Mouse (Mus musculus): ENCODE measurements around the gene 1700001L19Rik.
A peak's percentile ranks its signal among the peaks of the same experiment; 100 is the strongest.
"Not testable (repeated sequence)": the region's sequence is repeated elsewhere in the genome, so short reads cannot be mapped to it uniquely, and the experiment has no call there.

1700001L19Rik gene

DNA sequence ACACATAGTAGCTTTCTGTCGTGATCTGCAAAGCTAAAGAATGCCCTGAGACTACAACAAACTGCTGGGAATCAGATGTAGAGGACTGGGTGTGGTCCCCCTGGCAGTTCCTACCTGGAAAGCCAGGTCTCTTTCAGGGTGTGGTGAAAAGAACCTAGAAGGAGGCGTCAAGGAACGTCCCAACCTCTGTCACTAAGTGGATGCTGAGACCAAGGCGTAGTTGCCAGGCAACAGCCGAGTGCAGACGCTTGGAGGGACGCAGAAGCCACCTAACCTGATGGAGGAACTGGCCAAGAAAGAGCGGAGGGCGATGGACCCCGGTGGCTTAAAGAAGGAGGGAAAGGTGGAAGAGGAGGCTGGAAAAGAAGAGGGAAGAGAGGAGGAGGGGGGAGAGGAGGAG is at the start of gene 1700001L19Rik:
1700001L19Rik (plus strand) TSS at position 223 of the 400 bp plus-strand sequence.
- no peak for DNase-seq (ENCODE audit: low spot score)

DNA sequence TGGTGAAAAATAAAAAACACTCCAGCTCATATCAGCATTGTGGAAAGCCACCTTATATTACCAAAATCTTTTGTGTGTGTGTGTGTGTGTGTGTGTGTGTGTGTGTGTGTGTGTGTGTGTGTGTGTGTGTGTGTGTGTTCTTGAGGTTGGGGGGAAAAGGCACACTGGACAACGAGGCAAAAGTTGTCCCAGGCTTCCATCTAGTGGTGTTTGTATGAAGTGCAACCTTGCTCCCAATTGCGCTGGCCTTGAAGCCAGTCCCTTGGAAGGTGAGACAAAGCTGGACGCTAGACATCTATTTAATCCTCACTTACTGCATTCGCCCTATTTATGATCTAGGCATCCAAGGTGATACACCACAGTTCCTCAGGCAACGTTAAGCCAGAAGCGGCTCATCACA is 43.8 kb upstream of the 1700001L19Rik start:
- not testable (repeated sequence) for DNase-seq (ENCODE audit: low spot score)

DNA sequence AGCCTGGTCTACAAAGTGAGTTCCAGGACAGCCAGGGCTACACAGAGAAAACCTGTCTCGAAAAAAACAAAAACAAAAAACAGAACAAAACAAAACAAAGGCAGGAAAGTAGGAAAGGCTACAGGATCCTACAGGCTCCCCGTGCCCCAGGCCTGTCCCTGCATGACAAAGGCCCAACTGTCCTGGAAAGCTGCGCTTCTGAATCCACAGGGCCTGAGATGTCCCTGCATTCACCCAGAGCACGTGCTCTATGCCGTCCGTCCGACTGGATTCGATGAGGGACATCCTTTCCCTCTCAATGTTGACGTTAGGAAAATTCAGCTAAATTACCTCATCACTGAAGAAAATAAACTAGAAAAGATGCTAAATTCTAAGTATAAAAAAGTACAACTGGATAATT is 29.1 kb upstream of the 1700001L19Rik start:
- no peak for DNase-seq (ENCODE audit: low spot score)

DNA sequence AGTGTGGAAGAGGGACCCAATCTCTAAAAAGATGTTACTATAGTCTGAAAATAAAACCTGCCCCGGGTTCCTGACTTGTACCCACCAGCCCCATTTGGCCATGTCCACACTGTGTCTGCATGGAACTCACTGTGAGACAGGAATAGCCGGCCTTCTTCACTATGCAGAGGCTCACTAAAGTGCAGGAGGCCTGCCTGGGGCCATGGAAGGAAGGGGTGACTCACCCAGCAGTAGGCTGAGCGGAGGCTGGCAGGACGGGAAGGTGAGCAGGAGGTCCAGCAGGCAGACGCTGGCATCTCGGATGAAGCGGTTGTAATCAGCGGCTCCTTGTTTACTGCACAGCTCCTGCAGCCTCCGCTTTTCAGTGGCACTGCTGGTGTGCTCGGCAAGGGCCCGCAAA is 28.7 kb upstream of the 1700001L19Rik start:
- no peak for DNase-seq (ENCODE audit: low spot score)

DNA sequence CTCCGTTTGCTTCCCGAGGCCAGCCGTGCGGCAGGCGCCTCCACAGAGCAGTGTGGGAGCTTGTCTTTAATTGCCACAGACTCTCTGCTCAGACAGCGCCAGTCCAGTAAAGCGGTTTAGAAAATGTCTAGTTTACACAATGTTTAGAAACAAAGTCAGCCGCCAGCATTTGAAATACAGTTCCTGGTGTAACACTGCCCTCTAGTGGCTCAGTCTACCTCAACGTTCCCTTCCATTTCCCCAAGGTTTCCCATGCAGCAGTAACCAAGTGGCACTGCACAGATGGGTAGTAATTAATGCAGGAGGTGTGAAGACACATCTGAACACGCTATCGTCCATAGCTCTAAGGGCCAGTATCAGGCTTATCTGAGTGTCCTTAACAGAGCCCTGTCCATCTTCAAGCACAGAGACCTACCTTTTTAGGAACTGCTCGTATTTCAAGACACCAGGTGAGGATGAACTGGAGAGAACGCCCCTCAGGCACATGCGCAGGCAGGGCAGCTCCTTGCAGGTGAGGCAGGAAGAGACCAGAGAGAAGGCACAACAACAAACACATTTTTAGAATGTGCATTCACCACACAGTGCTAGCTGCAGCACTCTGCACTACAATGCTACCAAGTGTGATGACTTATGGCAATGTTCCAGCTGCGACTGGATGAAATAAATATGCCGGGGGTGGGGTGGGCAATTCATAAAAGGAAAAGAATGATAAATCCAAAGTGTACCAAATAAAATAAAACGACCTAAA is 27.5 kb upstream of the 1700001L19Rik start:
- DNase-seq (ENCODE audit: low spot score), result peak; percentile 74

DNA sequence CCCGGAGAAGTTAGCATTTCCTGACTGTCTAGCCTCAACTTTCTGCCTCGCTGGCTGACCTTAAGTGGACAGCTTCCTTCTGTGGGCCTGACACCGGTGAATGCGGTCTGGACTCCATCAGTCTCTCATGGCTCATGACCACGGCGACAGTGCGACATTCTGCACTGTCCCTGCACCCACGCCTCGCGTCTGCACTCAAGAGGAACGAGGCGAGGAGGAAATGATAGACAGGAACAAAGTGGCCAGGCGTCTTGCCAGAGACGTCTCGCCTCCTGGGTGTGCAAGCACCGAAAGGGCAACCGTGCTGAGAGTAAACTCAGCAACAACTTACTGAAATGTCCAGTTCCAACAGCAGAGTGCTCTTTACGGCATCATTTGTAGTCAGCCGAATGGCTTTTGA is 25.0 kb upstream of the 1700001L19Rik start:
- DNase-seq (ENCODE audit: low spot score), result no peak

DNA sequence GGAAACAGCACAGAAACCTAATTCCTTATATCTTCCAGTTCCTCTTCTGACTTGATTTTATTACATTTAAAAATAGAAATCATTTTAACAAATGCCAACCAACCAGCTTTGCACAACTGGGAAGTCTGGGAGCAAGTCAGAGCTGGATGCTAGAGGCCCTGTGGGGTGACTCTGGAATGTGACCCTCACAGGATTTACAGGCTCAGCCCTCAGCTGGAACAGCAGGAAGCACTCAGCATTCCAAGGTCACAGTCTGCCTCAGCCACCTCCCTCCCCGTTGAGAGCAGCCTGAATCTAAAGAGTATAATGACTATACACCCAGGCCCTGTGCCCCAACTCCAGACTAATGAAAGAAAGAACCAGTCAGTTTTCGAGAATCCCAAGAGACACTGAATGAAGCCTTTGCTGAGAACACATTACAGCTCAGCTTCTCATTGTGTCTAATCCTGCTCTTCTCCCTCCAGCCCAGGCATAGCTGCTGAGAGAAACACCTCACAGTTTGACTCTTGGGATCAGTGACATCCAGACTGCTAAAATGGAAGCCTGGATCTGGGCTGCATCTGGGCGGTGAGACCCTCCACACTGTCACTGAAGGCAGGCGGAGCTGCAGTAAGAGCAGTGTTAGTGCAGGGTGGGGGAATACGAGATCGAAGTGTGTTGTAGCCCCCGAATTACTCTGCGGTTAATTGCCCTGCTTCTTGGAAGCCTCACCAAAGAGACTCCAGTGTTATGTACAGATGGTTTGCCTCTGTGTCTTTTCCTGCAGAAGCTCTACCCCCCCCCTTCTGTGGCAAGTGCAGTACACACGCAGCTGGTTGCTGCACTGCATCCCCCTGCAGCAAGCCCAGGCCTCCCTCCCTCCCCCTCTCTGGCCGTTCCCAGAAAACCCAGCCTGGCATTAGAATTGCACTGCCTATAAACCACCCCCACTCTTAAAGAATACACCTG is 24.0 kb upstream of the 1700001L19Rik start:
- DNase-seq (ENCODE audit: low spot score), result peak; percentile 56

DNA sequence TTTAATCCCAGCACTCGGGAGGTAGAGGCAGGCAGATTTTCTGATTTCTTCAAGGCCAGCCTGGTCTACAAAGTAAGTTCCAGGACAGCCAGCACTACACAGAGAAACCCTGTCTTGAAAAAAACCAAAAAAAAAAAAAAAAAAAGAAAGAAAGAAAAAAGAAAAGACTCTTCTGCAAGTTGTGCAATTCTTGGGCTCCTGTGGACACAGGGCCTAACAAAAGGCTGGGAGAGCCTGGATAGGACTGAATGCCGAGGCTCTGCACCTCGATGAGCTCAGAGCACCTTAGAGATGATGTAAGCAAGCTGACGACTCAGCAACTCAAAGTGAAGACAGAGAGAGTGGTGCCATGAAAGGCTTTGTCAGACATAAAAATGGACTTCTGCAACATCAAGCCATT is 22.8 kb upstream of the 1700001L19Rik start:
- DNase-seq (ENCODE audit: low spot score), result no peak

DNA sequence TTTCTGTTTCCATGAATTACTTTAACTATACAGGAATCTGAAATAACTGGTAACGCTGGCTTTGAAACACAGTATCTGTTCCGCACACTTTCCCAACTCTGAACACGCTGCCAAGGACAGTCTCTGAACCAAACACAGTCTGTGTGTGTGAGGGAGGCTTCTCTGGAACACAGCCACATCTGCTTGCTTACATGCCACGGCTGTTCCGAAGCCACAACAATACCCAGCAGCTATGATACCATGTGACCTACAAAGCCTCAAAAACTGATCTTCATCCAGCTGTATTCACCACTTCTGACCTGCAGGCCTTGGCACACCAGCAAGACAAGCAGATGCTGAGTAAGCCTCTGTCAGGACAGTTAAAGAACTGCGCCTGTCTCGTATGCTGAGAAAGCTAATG is 19.3 kb upstream of the 1700001L19Rik start:
- DNase-seq (ENCODE audit: low spot score), result peak; percentile 82

DNA sequence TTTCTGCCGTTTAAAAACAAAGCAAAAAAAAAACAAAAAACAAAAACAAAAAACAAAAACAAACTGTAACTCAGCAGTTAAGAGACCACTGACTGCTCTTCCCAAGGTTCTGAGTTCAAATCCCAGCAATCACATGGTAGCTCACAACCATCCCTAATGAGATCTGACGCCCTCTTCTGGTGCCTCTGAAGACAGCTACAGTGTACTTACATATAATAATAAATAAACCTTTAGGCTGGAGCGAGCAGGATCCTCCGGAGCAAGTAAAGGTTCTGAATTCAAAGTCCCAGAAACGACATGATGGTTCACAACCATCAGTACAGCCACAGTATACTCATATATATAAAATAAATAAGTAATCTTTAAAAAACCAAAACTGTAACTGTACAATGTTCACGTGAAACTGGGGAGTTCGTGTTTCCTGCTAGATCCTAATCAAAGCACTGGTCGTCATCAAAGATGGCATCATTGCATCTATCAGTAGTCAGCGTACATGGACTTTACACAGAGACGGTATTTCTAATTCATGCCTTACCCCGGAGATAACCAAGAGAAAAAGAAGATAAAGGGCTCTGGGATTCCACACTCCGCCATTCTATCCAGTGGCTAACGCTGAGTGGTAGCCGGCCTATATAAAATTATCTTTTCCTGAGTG is 16.0 kb upstream of the 1700001L19Rik start:
- no peak for DNase-seq (ENCODE audit: low spot score)

DNA sequence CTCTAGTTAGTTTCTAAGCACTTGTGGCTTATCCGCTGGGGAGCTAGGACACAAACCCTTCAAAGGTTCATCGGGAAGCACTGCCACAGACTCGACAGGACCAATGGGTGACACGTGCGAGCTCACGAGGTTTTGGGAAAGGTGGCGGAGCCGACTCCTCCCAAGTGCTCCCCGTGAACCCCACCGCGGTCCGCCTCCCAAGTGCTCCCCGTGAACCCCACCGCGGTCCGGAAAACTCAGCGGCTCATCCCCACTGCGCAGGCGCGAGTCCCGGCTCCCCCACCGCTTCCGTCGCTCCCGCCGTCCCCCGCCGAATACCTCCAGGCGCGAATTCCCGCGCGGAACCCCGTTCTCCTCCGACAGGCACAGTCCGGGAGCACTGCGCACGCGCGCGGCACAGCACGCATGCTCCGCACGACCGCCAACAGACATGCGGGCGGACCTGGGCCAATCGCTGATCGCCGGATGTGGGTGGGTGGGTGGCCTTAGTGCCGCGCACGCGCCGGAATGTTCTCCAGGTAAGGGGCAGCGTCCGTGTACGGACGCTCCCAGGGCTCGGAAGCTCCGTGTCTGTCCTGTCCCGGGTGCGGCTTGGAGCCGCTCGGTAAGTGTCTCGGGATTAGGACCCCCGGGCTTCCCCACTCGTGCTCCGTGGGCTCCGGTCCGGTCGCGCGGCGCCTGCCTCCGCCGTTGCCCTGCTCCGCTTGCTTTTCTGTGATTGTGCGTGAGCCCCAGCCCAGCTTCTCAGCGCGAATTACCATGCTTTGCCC is 15.3 kb upstream of the 1700001L19Rik start, which contains the start of the genes Mtrr and Fastkd3:
Mtrr (minus strand) TSS at position 403 of the 770 bp plus-strand sequence.
Fastkd3 (plus strand) TSS at position 488 of the 770 bp plus-strand sequence.
- DNase-seq (ENCODE audit: low spot score), result peak; percentile 99

DNA sequence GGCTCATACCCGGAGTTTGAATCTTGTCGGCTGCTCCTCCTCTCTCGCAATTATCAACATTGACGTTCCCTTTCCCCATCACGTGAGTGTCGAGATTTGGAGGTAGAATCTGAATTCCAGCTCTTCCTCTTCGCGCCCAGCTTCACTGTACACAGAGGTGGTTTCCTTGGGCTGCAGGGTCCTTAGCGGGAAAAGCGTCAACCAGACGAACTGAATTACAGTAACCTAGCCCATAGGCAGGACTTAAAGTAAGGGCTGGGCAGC is 14.8 kb upstream of the 1700001L19Rik start:
- DNase-seq (ENCODE audit: low spot score), result no peak

DNA sequence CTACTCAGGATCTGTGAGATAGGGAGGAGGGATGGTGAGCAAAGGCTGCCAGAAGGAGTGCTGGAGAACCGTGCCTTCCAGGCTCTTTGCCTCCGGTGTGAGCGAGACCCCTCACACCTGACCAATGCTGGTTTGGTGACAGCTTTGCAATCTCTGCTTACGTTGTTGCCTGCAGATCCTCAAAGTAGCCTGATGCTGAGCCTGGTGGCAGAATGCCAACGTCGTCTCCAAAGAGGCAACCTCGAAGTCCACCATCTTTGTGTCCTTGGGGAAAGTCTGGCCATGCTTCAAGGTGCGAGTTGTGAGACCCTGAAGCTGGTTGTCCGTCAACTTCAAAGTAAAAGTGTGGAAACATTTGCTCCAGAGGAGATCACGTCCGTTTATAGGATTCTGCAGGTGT is 13.3 kb upstream of the 1700001L19Rik start:
- peak; percentile 52 for DNase-seq (ENCODE audit: low spot score)

DNA sequence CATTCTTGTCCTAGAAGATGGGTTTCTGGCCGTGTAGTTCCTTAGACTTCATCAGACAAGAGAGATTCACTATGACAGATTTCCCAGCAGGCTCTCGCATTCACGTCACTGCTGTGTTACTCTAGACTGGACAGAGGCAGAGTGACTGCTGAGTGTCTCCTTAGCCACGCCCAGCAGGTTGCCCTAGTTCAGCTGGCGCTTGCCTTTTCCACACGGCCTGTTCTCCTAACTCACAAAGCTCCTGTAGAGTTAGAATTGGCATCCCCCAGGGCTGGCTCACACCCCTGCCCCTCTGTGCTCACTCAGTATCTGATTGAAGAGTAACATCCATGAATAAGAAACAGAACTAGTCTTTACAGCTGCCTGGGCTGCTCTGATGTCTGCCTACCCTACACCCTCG is 11.8 kb upstream of the 1700001L19Rik start:
- no peak for DNase-seq (ENCODE audit: low spot score)

DNA sequence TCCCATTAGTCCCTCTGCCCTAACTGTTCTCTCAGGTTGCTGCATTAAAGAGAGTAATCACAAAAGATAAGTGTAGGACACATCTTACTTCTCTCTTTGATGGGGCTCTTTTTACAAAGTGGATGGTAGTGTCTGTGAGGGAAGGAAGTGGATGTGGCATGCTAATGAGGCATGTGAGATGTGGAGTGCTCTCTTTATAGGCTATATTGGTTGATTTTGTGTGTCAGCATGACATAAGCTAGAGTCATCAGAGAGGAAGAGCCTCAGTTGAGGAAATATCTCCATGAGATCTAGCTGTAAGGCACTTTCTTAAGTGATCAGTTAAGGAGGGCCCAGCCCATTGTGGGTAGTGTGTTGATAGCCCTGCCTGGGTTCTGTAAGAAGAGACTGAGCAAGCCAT is 8.9 kb upstream of the 1700001L19Rik start:
- no peak for DNase-seq (ENCODE audit: low spot score)

DNA sequence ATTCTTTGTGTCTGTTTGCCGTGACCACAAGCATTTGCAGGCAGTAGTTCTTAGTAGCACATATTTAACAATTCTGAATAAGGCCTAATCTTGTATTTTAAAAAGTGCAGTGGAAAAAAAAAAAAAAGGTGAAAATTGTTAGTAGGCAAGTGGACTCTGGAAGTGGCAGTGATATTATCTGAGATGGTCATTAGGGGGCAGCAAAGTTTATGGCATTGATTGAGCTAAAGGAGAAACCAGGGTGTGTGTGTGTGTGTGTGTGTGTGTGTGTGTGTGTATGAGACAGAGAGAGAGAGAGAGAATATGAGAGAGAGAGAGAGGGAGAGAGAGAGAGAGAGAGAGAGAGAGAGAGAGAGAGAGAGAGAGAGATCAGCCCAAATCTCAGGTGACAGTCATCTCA is 3.4 kb upstream of the 1700001L19Rik start:
- no peak for DNase-seq (ENCODE audit: low spot score)

DNA sequence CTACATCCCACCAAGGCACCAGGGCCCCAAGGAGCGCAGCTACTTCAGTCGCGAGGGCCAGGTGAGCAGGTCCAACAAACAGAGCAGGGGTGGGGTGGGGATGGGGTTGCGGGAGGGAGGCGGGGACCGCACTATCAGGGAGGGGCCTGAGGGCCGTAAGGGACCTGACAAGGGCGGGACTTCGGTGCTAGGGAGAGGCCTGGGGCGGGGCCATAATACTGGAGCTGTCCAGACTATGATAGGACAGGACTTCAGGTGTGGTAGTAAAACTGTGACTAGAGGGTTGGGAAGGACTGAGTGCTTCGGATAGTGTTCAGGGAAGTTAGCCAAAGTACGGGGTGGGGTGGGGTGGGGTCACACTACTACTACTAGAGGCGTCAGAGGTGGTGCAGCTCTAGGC is 446 bp downstream of the 1700001L19Rik start:
- DNase-seq (ENCODE audit: low spot score), result no peak

DNA sequence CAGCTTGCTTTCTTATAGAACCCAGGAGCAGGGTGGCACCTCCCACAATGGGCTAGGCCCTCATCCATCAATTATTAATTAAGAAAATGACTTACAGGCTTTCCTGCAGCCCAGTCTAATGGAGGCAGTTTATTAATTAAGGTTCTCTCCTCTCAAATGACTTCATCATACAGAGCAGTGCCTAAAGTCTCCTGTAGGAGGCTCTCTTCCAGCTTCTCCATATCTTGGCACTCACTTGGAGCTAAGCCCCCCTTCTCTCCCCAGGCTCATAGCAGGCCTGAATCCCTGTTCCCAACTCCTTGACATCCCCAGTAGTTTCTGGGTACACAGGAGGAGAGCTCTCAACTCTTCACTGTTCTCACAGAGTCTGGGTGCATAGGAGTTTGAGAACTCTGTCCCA is 1.7 kb downstream of the 1700001L19Rik start:
- DNase-seq (ENCODE audit: low spot score), result no peak

DNA sequence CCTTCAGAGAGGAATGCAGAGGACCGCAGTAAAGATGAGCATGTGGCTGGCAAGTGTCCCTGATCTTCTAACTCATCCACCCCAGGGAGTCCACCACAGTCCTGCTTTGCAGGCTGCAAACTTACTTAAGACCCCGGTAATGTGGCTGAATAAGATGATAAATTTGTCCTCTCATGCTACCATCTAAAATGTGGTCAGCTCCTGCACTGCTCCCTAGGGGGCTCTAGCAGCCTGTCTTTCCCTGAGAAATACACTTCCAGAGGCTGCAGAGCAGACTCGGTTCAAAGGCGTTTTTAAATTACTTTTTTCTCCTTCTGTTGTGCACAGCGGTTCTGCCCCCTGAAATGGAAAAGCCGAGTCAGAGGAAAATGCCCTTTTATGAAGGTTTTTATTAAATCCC is 4.0 kb downstream of the 1700001L19Rik start:
- DNase-seq (ENCODE audit: low spot score), result no peak

DNA sequence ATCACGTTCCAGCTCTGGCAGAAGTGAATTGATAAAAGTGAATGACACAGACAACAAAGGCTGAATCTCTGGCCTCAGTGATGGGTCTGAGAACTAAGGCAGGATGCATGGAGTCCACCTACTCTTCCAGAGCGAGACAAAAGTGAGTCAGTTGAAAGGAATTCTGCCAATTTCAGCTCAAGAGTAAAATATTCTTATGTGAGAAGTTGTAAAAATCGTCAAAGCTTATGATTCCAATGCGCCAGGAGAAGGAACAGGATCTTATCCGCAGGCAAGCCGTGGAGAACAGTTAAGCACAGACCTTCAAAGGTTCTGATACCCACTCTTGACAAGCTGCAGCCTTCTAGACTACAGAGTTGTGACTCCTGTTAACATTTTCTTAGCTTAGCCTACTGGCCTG is 5.9 kb downstream of the 1700001L19Rik start:
- no peak for DNase-seq (ENCODE audit: low spot score)

DNA sequence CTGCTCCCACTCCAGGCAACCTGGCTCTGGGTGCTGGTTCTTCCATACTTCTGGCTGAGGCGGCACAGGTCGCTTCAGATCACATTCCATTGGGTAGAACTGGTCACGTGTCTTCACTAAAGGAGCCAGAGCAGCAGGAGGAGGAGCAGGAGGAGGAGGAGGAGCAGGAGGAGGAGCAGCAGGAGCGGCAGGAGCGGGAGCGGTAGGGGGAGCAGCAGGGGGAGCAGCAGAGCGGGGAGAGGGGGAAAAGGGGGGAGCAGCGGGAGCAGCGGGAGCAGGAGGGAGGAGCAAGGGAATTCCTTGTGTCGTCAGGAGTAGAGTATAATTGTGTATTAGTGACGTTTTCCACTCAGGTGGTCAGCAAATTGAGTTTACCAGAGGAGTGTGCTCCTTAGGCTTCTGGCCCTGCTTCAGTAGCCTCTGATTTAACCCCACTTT is 8.5 kb downstream of the 1700001L19Rik start:
- DNase-seq (ENCODE audit: low spot score), result peak; percentile 51
